Mouse (Mus musculus) gastrocnemius, adult 2 months (tissue): Measurements from ENCODE around the gene A930004D18Rik. TPM values are rescaled to one million over a fixed set of nuclear protein-coding genes. Genes with fewer than 3 reads are reported as not detected.
A peak's percentile ranks its signal among the peaks of the same experiment; 100 is the strongest.

Source experiments
- DNase-seq: peaks from one replicate; pipeline ENCODE4 v3.0.0; 2022
- H3K27ac ChIP-seq: fragments of 200-600 bp; 2 replicates; pipeline ENCODE4 v1.8.1; 2022; ENCODE audit warnings: mild to moderate bottlenecking
- H3K4me3 ChIP-seq: fragments of 200-600 bp; 2 replicates; pipeline ENCODE4 v1.8.1; 2022; ENCODE audit warnings: mild to moderate bottlenecking, moderate library complexity
- CTCF ChIP-seq: fragments of 200-600 bp; IDR thresholded peaks from 2 replicates; pipeline ENCODE4 v1.8.1; 2022; ENCODE audit warnings: antibody characterized with exemption, mild to moderate bottlenecking, moderate library complexity
- intact Hi-C: fragments of 180-260 bp; cut with DNase I; formaldehyde crosslinking; loops from one replicate; pipeline ENCODE4 v1.15.1; 2025
- total RNA-seq, 2 experiments: library from RNA; stranded (reverse); gene quantifications; 2 replicates each; pipeline ENCODE4 v1.2.3; 2021

The A930004D18Rik gene
- total RNA-seq, 2 experiments from 2014 or later: 0.20 to 0.59 TPM

- no peak for TF ChIP-seq CTCF
- intact Hi-C loops: loop anchor here (10.0 kb wide), 4 partner anchors 154 to 714 kb away; partner anchors contain the start of genes Bmi1, Commd3 and Dnajc1
- DNase-seq: no peak
- Histone ChIP-seq H3K4me3 (peak overlapping the region; percentile 82), H3K27ac (peak overlapping the region; percentile 9; the same call in 1 of the 2 replicates)
Measured at GRCm38 (mm10) chr2:18051026-18051830, 13.7 kb upstream of the A930004D18Rik start.

- no peak for DNase-seq
- H3K4me3 ChIP-seq: peak overlapping the region; percentile 82
- TF ChIP-seq CTCF: no peak
- peak overlapping the region; percentile 9; the same call in 1 of the 2 replicates for H3K27ac ChIP-seq
- intact Hi-C loops: loop anchor here (10.0 kb wide), 4 partner anchors 154 to 714 kb away; partner anchors contain the start of genes Bmi1, Commd3 and Dnajc1
Measured at GRCm38 (mm10) chr2:18050541-18050985, 13.0 kb upstream of the A930004D18Rik start.

GRCm38 (mm10) chr2:18050018-18050417, 12.5 kb upstream of the A930004D18Rik start:
- no peak for TF ChIP-seq CTCF
- H3K4me3 ChIP-seq: peak overlapping the region; percentile 82
- no peak for DNase-seq
- H3K27ac ChIP-seq: peak overlapping the region; percentile 51; the same call in 1 of the 2 replicates
- intact Hi-C loops: loop anchor here (10.0 kb wide), 4 partner anchors 155 to 715 kb away; partner anchors contain the start of genes Bmi1, Commd3 and Dnajc1

DNA sequence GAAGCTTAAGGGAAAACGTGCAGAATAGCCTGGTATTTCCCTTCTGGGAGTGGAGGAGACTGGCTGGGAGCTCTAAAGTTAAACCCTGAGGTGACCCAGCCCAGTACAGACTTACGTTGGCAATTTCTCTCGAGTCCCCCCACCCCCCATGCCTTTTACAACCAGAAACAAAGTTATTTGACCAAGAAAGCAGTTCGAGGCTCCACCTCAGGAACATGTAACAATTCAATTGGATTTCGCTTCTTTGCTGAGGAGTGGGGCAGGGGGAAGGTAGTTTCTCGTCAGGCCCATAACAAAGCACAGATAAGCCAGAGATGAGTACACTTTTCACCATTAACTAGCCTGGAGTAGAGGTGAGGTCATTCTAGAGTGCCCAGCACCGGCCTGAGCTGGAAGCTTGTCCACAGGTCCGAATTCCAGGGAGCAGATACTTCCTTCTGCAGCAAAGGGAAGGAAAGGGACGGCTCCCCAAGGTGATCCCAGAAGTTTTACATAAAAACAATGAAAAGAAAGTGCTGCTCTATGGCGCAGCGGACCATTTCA, 11.8 kb upstream of the A930004D18Rik start:
- no peak for DNase-seq
- intact Hi-C loops: no loop called here
- peak overlapping the region; percentile 51 for H3K27ac ChIP-seq
- H3K4me3 ChIP-seq: peak overlapping the region; percentile 82
- TF ChIP-seq CTCF: no peak

- intact Hi-C loops: no loop called here
- no peak for DNase-seq
- TF ChIP-seq CTCF: no peak
- peak within 1 kb of the TSS; percentile 82 for H3K4me3 ChIP-seq
- H3K27ac ChIP-seq: peak within 1 kb of the TSS; percentile 90
Measured at GRCm38 (mm10) chr2:18048453-18049075, 11.0 kb upstream of the A930004D18Rik start, which contains the start of gene Skida1. Gene Skida1, minus strand, starts transcription at chr2:18049051.

DNA sequence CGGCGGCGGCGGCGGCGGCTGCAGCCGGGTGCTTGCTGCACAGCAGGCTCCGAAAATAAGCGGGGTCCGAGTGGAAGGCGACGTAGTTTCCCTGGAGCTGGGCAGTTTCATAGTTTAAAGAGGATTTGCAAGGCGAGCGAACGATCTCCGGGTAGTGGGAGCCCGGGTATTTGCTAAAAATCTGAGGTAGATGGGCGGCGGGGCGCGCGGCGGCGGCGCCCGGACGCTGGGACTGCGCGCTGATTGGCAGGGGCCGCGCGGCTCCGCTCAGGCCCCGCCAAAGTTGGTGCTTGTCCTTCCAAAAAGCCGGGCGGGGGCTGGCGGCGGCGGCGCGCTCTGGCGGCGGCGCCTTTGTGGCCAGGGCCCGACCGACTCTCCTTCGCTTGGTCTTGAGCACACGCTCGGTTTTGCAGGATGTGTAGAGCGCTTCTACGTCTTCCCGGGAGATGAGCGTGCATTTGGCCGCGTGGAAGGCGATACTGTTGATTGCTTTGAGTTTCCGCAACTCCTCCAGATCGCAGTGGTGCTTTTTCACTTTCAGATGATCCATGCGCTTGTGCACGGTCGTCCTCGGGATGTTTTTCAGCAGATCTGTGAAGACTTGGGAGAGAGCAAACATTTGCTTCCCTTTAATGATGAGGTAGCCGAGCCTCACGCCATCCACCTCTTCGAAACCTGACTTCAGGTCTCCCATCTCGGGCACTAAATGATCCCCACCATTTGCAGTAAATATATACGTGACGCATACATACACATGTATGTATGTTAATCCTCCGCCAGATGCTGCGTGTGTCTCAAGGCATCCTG, 10.3 kb upstream of the A930004D18Rik start:
- peak overlapping the region; percentile 82 for H3K4me3 ChIP-seq
- no peak; the same call in 1 of the 2 replicates for TF ChIP-seq CTCF
- DNase-seq: peak; percentile 89
- H3K27ac ChIP-seq: peak overlapping the region; percentile 90
- intact Hi-C loops: loop anchor here (2.0 kb wide), 1 partner anchor 17 kb away; no protein-coding TSS in a partner anchor

DNA sequence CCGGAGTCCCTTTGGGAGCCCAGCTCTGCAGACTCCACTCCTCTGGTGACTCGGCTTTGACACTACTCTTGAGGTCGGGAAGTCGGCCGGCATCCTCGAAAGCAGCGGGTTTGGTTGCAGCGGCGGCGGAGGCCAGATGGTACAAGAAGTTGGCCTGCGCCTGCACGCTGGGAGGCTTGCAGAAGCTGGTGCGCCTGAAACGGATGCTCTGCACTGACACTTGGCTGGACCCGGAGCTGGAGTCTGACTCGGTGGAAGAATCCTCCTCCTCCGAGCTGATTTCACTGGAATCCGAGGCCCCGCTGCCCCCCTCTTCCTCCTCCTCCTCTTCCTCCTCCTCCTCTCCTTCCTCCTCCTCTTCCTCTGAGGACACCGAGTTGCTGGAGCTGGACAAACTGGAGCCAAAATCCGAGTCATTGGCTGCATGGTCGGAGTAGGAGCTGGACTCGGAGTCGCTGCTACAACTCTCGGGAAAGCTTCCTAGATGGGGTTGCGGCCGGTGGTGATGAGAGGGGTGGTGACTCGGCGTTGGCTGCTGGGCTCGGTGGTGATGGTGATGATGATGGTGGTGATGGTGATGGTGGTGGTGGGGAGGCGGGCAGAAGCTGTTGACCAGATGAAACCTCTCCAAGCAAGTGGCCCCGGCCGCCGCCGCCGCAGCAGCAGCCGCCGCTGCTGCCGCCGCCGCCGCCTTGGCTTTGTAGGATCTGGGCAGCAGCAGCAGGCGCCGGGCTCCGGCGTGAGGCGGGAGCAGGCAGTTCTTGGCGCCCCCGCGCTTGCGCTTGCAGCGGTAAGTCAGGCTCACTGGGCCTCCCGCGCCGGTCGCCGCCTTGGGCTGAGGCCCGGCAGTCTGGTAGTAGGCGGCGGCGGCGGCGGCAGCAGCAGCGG, 9.5 kb upstream of the A930004D18Rik start:
- Histone ChIP-seq H3K27ac (peak overlapping the region; percentile 90), H3K4me3 (peak overlapping the region; percentile 82)
- no peak for TF ChIP-seq CTCF
- intact Hi-C loops: loop anchor here (2.0 kb wide), 1 partner anchor 16 kb away; no protein-coding TSS in a partner anchor
- peak; percentile 89 for DNase-seq

DNA sequence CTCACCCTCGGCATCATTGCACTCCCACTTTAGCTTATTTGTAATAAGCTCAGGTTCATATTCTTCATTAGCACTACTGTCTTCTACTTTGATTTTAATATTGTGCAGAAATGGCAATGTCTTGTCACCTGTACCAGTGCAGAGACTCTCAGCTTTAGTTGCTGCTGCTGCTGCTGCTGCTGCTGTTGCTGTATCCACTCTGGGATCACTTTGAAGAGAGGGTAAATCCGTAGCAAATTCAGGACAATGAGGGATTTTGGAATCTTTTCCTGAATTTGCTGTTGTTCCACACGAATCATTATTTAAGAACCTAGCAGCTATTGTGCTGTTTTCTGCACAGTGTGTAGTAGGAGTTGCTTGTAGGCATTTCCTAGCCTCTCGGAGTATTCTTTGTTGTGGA, 8.6 kb upstream of the A930004D18Rik start:
- intact Hi-C loops: loop anchor here (2.0 kb wide), 1 partner anchor 15 kb away; no protein-coding TSS in a partner anchor
- DNase-seq: no peak
- Histone ChIP-seq H3K27ac (peak overlapping the region; percentile 90), H3K4me3 (peak overlapping the region; percentile 82)
- TF ChIP-seq CTCF: no peak

DNA sequence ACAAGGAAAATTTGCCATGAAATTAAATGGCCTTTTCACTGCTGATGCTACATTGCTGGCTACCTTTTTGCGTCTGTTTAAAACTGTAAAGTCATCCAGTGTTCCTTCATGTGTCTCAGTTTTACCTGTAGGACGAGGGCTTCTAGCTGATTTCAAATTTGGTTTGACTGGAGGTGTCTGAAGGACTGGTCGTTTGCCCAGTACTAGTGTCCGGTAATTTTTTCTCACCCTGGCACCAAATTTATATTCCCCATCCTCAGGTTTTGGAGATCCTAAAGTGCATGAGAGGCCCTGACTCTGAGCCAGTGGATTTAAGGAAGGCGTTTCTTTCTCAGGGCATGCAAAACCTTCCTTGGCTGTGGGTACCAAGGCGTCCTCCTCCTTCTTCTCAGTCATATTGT, 8.2 kb upstream of the A930004D18Rik start:
- Histone ChIP-seq H3K4me3 (peak overlapping the region; percentile 82), H3K27ac (no peak overlapping the region)
- DNase-seq: no peak
- no peak for TF ChIP-seq CTCF
- intact Hi-C loops: loop anchor here (2.0 kb wide), 1 partner anchor 15 kb away; no protein-coding TSS in a partner anchor

DNA sequence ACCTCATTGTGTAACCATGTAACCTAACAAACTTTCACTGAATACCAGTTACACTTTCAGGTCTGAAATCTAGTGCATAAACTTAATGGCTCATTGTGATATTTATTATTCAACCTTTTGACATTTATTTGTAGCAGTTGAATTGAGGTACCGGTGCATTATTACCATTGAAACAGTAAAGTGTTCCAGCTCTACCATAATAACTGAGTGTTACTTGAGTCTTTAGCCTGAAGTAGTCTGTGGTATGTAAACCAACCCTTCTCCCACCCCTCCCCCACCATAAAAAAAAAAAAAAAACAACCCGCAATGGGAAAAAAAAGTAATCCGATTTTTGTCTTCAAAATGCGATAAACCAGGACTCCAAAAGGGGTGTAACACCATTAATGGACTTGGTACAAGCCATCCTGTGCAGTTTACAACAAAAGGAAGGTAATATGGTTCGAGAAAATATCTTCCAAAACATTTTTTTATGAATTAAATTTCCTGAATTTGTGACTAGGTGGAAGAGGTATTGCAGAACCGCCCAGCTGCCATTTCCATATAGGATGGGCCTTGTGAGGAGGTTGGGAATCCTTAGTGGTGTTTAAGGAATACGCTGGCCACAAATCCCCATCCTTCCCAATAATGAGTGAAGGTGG, 7.7 kb upstream of the A930004D18Rik start:
- no peak overlapping the region for H3K27ac ChIP-seq
- H3K4me3 ChIP-seq: no peak overlapping the region
- TF ChIP-seq CTCF: no peak
- DNase-seq: no peak
- intact Hi-C loops: no loop called here
